Mouse (Mus musculus) bone marrow, adult 2 months (tissue): ENCODE measurements around the gene Nhsl1.

Experiments used
- CTCF ChIP-seq: fragments of 200-500 bp; IDR thresholded peaks from 2 replicates; pipeline ENCODE4 v1.5.1; 2011; ENCODE audit warnings: low read length, control low read depth; ENCODE audit not compliant: control insufficient read depth, insufficient read depth
- POLR2A ChIP-seq: fragments of 200-500 bp; IDR thresholded peaks from 2 replicates; pipeline ENCODE4 v1.6.1; 2011; ENCODE audit warnings: low read depth, mild to moderate bottlenecking, control low read depth, low read length, borderline replicate concordance; ENCODE audit not compliant: control insufficient read depth

DNA sequence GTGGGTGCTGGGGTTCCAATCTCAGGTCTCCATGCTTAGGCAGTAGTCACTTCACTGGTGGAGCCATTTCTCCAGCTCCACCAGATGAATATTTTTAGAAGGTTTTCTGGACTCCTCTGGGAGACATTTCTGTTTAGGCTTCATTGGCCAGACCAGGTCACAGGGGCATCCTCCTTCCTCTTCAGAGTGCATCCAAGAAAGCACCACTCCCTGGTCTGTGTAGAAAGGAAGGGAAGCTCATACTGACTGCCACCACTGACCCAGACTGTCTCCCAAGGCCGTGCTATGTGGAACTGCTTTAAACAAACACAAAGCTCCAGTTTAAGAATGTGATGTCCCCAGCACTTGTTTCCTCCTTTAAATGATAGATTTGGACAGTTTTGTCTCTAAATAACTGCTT is 29.3 kb upstream of the Nhsl1 start:
- TF ChIP-seq CTCF (no peak), POLR2A (no peak)
